Mouse (Mus musculus): ENCODE measurements around the gene Ccnd3. TPM values are rescaled to one million over a fixed set of nuclear protein-coding genes. Genes with fewer than 3 reads are reported as not detected.

The Ccnd3 gene
- polyA plus RNA-seq, 2 experiments: 349 to 520 TPM

- no peak overlapping the region for H3K4me2 ChIP-seq (replicated peaks; ENCODE audit: low read depth, low read length, severe bottlenecking)
- H3K4me3 ChIP-seq (replicated peaks; ENCODE audit: low read length): no peak overlapping the region
- no peak for DNase-seq (ENCODE audit: low spot score)
- 69% methylated on average over 10 of the region's 10 CpGs for WGBS
- H3K27ac ChIP-seq (replicated peaks; ENCODE audit: low read depth, low read length): no peak overlapping the region
- no peak overlapping the region for H3K9ac ChIP-seq (ENCODE audit: low read depth, low read length, severe bottlenecking)
- H3K27me3 ChIP-seq (ENCODE audit: control insufficient read depth, insufficient read depth, low read length): no peaks in the 10 kb centered on the region
- no peak for TF ChIP-seq POLR2A (IDR thresholded peaks at IDR 0.05; ENCODE audit: borderline replicate concordance, extremely low read depth, insufficient read depth, insufficient read length)
- no peaks in the 10 kb centered on the region for H3K9me3 ChIP-seq (ENCODE audit: control insufficient read depth, low read length)
- no peaks in the 10 kb centered on the region for H3K4me1 ChIP-seq (ENCODE audit: control insufficient read depth, insufficient read depth, low read length)
- no peak for ATAC-seq (ENCODE audit: low FRiP score, low read depth)
- H3K36me3 ChIP-seq (ENCODE audit: control insufficient read depth, insufficient read depth, low read length): no peaks in the 10 kb centered on the region
These were observed 49.8 kb downstream of the Ccnd3 start for GRCm38 (mm10) chr17:47554621-47555020.

- Histone ChIP-seq H3K36me3 (ENCODE audit: control insufficient read depth, insufficient read depth, low read length) (no peaks in the 10 kb centered on the region), H3K27ac (replicated peaks; ENCODE audit: low read depth, low read length) (no peak overlapping the region), H3K4me2 (replicated peaks; ENCODE audit: low read depth, low read length, severe bottlenecking) (no peak overlapping the region), H3K9ac (ENCODE audit: low read depth, low read length, severe bottlenecking) (no peak overlapping the region), H3K9me3 (ENCODE audit: control insufficient read depth, low read length) (no peaks in the 10 kb centered on the region), H3K27me3 (ENCODE audit: control insufficient read depth, insufficient read depth, low read length) (no peaks in the 10 kb centered on the region), H3K4me1 (ENCODE audit: control insufficient read depth, insufficient read depth, low read length) (no peaks in the 10 kb centered on the region), H3K4me3 (replicated peaks; ENCODE audit: low read length) (no peak overlapping the region)
- DNase-seq (ENCODE audit: low spot score) (peak; percentile 36), ATAC-seq (ENCODE audit: low FRiP score, low read depth) (no peak)
- 62% methylated on average over 2 of the region's 3 CpGs for WGBS
- TF ChIP-seq POLR2A (IDR thresholded peaks at IDR 0.05; ENCODE audit: borderline replicate concordance, extremely low read depth, insufficient read depth, insufficient read length): no peak
These were observed 52.3 kb downstream of the Ccnd3 start for GRCm38 (mm10) chr17:47557179-47557578.

GRCm38 (mm10) chr17:47559726-47560125, 54.9 kb downstream of the Ccnd3 start:
- H3K9ac ChIP-seq (ENCODE audit: low read depth, low read length, severe bottlenecking): no peak overlapping the region
- 62% methylated on average over 6 of the region's 6 CpGs for WGBS
- no peak for TF ChIP-seq POLR2A (IDR thresholded peaks at IDR 0.05; ENCODE audit: borderline replicate concordance, extremely low read depth, insufficient read depth, insufficient read length)
- peak; percentile 47; the same call in 1 of the 2 replicates for ATAC-seq (ENCODE audit: low FRiP score, low read depth)
- no peak overlapping the region for H3K4me3 ChIP-seq (replicated peaks; ENCODE audit: low read length)
- H3K36me3 ChIP-seq (ENCODE audit: control insufficient read depth, insufficient read depth, low read length): no peaks in the 10 kb centered on the region
- no peak overlapping the region for H3K4me2 ChIP-seq (replicated peaks; ENCODE audit: low read depth, low read length, severe bottlenecking)
- no peaks in the 10 kb centered on the region for H3K27me3 ChIP-seq (ENCODE audit: control insufficient read depth, insufficient read depth, low read length)
- peak; percentile 7 for DNase-seq (ENCODE audit: low spot score)
- H3K27ac ChIP-seq (replicated peaks; ENCODE audit: low read depth, low read length): peak overlapping the region; percentile 58; the same call in 1 of the 2 replicates
- H3K9me3 ChIP-seq (ENCODE audit: control insufficient read depth, low read length): no peaks in the 10 kb centered on the region
- no peaks in the 10 kb centered on the region for H3K4me1 ChIP-seq (ENCODE audit: control insufficient read depth, insufficient read depth, low read length)

GRCm38 (mm10) chr17:47562875-47563274, 58.0 kb downstream of the Ccnd3 start:
- Histone ChIP-seq H3K9me3 (ENCODE audit: control insufficient read depth, low read length) (no peaks in the 10 kb centered on the region), H3K9ac (ENCODE audit: low read depth, low read length, severe bottlenecking) (no peak overlapping the region), H3K36me3 (ENCODE audit: control insufficient read depth, insufficient read depth, low read length) (no peaks in the 10 kb centered on the region), H3K27ac (replicated peaks; ENCODE audit: low read depth, low read length) (no peak overlapping the region), H3K4me1 (ENCODE audit: control insufficient read depth, insufficient read depth, low read length) (no peaks in the 10 kb centered on the region), H3K4me3 (replicated peaks; ENCODE audit: low read length) (no peak overlapping the region), H3K27me3 (ENCODE audit: control insufficient read depth, insufficient read depth, low read length) (no peaks in the 10 kb centered on the region), H3K4me2 (replicated peaks; ENCODE audit: low read depth, low read length, severe bottlenecking) (no peak overlapping the region)
- WGBS: 80% methylated on average over 6 of the region's 6 CpGs
- no peak for TF ChIP-seq POLR2A (IDR thresholded peaks at IDR 0.05; ENCODE audit: borderline replicate concordance, extremely low read depth, insufficient read depth, insufficient read length)
- no peak for DNase-seq (ENCODE audit: low spot score)
- ATAC-seq (ENCODE audit: low FRiP score, low read depth): no peak

- no peaks in the 10 kb centered on the region for H3K27me3 ChIP-seq (ENCODE audit: control insufficient read depth, insufficient read depth, low read length)
- DNase-seq (ENCODE audit: low spot score): no peak
- no peaks in the 10 kb centered on the region for H3K36me3 ChIP-seq (ENCODE audit: control insufficient read depth, insufficient read depth, low read length)
- 81% methylated on average over 5 of the region's 5 CpGs for WGBS
- ATAC-seq (ENCODE audit: low FRiP score, low read depth): no peak
- H3K4me1 ChIP-seq (ENCODE audit: control insufficient read depth, insufficient read depth, low read length): no peaks in the 10 kb centered on the region
- H3K27ac ChIP-seq (replicated peaks; ENCODE audit: low read depth, low read length): no peak overlapping the region
- no peaks in the 10 kb centered on the region for H3K9me3 ChIP-seq (ENCODE audit: control insufficient read depth, low read length)
- no peak for TF ChIP-seq POLR2A (IDR thresholded peaks at IDR 0.05; ENCODE audit: borderline replicate concordance, extremely low read depth, insufficient read depth, insufficient read length)
- H3K9ac ChIP-seq (ENCODE audit: low read depth, low read length, severe bottlenecking): no peak overlapping the region
- no peak overlapping the region for H3K4me2 ChIP-seq (replicated peaks; ENCODE audit: low read depth, low read length, severe bottlenecking)
- no peak overlapping the region for H3K4me3 ChIP-seq (replicated peaks; ENCODE audit: low read length)
These were observed 59.8 kb downstream of the Ccnd3 start for GRCm38 (mm10) chr17:47564612-47565011.

- no peak for DNase-seq (ENCODE audit: low spot score)
- Histone ChIP-seq H3K9me3 (ENCODE audit: control insufficient read depth, low read length) (no peaks in the 10 kb centered on the region), H3K9ac (ENCODE audit: low read depth, low read length, severe bottlenecking) (no peak overlapping the region), H3K27ac (replicated peaks; ENCODE audit: low read depth, low read length) (no peak overlapping the region), H3K4me1 (ENCODE audit: control insufficient read depth, insufficient read depth, low read length) (no peaks in the 10 kb centered on the region), H3K4me2 (replicated peaks; ENCODE audit: low read depth, low read length, severe bottlenecking) (no peak overlapping the region), H3K27me3 (ENCODE audit: control insufficient read depth, insufficient read depth, low read length) (no peaks in the 10 kb centered on the region), H3K36me3 (ENCODE audit: control insufficient read depth, insufficient read depth, low read length) (no peaks in the 10 kb centered on the region), H3K4me3 (replicated peaks; ENCODE audit: low read length) (no peak overlapping the region)
- ATAC-seq (ENCODE audit: low FRiP score, low read depth): no peak
- WGBS: 14% methylated on average over 2 of the region's 2 CpGs
- TF ChIP-seq POLR2A (IDR thresholded peaks at IDR 0.05; ENCODE audit: borderline replicate concordance, extremely low read depth, insufficient read depth, insufficient read length): no peak
These were observed 61.3 kb downstream of the Ccnd3 start for GRCm38 (mm10) chr17:47566133-47566532.
